Mouse (Mus musculus) limb, embryonic 15.5 days (tissue): ENCODE results near the gene Lyrm7. TPM values are rescaled to one million over a fixed set of nuclear protein-coding genes. Genes with fewer than 3 reads are reported as not detected.
"Not testable (repeated sequence)": the region's sequence is repeated elsewhere in the genome, so short reads cannot be mapped to it uniquely, and the experiment has no call there.

Source experiments
- ATAC-seq: fragments of 200-750 bp; cut with Nextera tagmentation; 2 replicates; pipeline ENCODE4 v1.8.0; 2017; ENCODE audit warnings: low read depth, moderate TSS enrichment; ENCODE audit not compliant: insufficient number of reproducible peaks, low FRiP score, low TSS enrichment
- H3K27ac ChIP-seq: fragments of 300-500 bp; sonication (generic); 2 replicates; pipeline ENCODE4 v1.5.1; 2015; ENCODE audit warnings: moderate library complexity, mild to moderate bottlenecking, inconsistent platforms
- H3K27me3 ChIP-seq: fragments of 300-500 bp; sonication (generic); 2 replicates; pipeline ENCODE4 v1.6.1; 2015; ENCODE audit warnings: inconsistent platforms
- H3K36me3 ChIP-seq: fragments of 300-500 bp; sonication (generic); 2 replicates; pipeline ENCODE4 v1.6.1; 2015; ENCODE audit warnings: inconsistent platforms
- H3K4me1 ChIP-seq: fragments of 300-500 bp; sonication (generic); 2 replicates; pipeline ENCODE4 v1.6.1; 2015; ENCODE audit warnings: inconsistent platforms
- H3K4me2 ChIP-seq: fragments of 300-500 bp; sonication (generic); 2 replicates; pipeline ENCODE4 v1.6.1; 2015; ENCODE audit warnings: mild to moderate bottlenecking, inconsistent platforms
- H3K4me3 ChIP-seq: fragments of 300-500 bp; sonication (generic); 2 replicates; pipeline ENCODE4 v1.5.1; 2015; ENCODE audit warnings: mild to moderate bottlenecking, inconsistent platforms
- H3K9ac ChIP-seq: fragments of 300-500 bp; sonication (generic); 2 replicates; pipeline ENCODE4 v1.6.1; 2015; ENCODE audit warnings: inconsistent platforms
- H3K9me3 ChIP-seq: fragments of 300-500 bp; sonication (generic); 2 replicates; pipeline ENCODE4 v1.6.1; 2016; ENCODE audit warnings: inconsistent platforms
- WGBS: fragments of 180-500 bp; shearing (Covaris S2); methylation state at CpG from one replicate; pipeline ENCODE4 v1.1.7; 2015; 5-methylcytosine and 5-hydroxymethylcytosine counted together
- polyA plus RNA-seq: library from polyadenylated mRNA; unstranded; fragments of >200 nt; fragmentation: Nextera tagmentation; extraction: Ambion mirVana; gene quantifications from 2 replicates; pipeline ENCODE4 v1.2.1, GENCODE M21; 2015

Lyrm7 gene
- polyA plus RNA-seq, 1 experiment from 2014 or later: 9.5 TPM

DNA sequence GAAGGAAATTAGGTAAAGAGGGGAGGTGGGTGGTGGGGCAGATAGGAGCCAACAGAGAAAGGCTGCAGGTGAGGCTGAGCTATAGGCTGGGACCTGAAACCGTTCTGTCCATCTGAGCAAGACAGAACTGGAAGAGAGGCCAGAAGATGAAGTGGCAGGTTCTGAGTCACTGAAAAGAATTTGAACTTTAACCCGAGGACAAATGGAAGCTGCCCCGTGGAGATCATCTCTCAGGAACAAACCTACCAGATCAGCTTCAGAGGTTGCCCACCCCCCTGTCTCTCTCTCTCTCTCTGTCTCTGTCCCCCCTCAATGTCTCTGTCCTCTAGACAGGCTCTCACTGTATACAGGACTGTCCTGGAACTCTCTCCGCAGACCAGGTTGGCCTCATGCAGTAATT lies 38.9 kb upstream of the Lyrm7 start:
- WGBS: 72% methylated on average over 4 of the region's 4 CpGs
- Histone ChIP-seq H3K4me3 (no peak overlapping the region), H3K4me1 (peaks cover 13% of the 10 kb centered on the region), H3K27ac (no peak overlapping the region), H3K4me2 (no peak overlapping the region), H3K9me3 (no peaks in the 10 kb centered on the region), H3K27me3 (0 out of 2 replicates have a peak, but pooled peaks cover 2% of the 10 kb centered on the region), H3K36me3 (no peaks in the 10 kb centered on the region), H3K9ac (no peak overlapping the region)
- no peak for ATAC-seq

DNA sequence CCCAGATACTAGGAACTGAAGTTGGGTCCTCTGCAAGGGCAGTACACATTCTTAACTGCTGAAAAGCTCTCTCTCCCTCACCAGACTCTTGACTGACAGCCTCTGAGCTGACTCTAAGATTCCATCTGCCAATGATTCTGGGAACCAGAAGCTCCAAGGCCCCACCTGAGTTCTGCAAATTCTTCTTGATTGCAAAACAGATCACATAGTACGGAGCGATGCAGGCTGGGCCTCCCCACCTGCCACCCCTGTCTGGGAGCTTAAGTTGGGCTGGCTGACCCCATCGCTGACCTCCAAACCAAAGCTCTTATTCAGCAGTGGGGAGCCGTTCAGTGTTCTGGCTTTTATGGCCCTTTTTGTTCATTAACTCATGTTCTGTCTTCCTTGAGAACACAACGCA lies 36.8 kb upstream of the Lyrm7 start:
- no peaks in the 10 kb centered on the region for H3K27me3 ChIP-seq
- H3K36me3 ChIP-seq: no peaks in the 10 kb centered on the region
- no peak for ATAC-seq
- 50% methylated on average over 5 of the region's 5 CpGs for WGBS
- no peak overlapping the region for H3K4me3 ChIP-seq
- no peak overlapping the region for H3K4me2 ChIP-seq
- H3K4me1 ChIP-seq: peaks cover 3% of the 10 kb centered on the region
- no peaks in the 10 kb centered on the region for H3K9me3 ChIP-seq
- no peak overlapping the region for H3K9ac ChIP-seq
- no peak overlapping the region for H3K27ac ChIP-seq

DNA sequence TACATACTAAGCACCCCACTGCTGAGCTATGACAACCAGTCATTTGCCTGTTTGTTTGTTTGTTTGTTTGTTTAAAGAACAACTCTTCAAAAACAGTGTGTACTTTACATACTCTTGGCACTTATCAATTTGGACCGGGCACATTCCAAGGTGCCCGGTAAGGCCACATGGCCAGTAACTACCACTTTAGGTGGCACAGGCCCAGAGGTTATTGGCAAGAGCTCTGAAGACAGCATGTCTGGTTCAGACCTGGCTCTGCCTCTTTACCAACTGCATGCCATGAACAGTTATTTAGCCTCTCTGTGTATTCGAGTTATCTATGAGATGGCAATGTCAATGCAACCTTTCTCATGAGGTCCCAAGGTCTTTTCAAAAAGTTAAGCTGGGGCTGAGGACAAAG lies 35.9 kb upstream of the Lyrm7 start:
- not testable (repeated sequence) for ATAC-seq, H3K9ac ChIP-seq, H3K27me3 ChIP-seq, H3K36me3 ChIP-seq, H3K9me3 ChIP-seq, H3K4me1 ChIP-seq, H3K27ac ChIP-seq, H3K4me2 ChIP-seq, H3K4me3 ChIP-seq
- WGBS: 87% methylated on average over 3 of the region's 3 CpGs

DNA sequence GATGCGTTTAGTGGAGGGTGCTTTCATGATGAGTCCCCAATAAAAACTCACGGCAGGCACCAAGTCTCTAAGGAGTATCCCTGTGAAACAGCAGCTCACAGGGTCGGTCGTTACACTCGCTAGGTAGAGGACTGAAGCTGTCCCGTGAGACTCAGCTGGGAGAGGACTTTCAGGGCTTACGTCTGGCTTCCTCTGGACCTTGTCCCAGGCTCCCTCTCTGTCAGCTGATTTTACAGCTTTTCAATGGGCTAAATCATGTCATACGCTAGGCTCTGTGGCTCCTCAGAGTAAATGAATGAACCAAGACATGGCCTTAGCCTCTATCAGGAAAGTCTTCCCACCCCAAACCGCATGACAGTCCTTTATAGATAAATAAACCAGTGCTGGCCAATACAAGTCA lies 33.9 kb upstream of the Lyrm7 start:
- Histone ChIP-seq H3K4me2 (no peak overlapping the region), H3K4me1 (no peaks in the 10 kb centered on the region), H3K9ac (no peak overlapping the region), H3K27ac (no peak overlapping the region), H3K4me3 (no peak overlapping the region), H3K9me3 (no peaks in the 10 kb centered on the region), H3K36me3 (no peaks in the 10 kb centered on the region), H3K27me3 (no peaks in the 10 kb centered on the region)
- 44% methylated on average over 9 of the region's 9 CpGs for WGBS
- no peak for ATAC-seq

DNA sequence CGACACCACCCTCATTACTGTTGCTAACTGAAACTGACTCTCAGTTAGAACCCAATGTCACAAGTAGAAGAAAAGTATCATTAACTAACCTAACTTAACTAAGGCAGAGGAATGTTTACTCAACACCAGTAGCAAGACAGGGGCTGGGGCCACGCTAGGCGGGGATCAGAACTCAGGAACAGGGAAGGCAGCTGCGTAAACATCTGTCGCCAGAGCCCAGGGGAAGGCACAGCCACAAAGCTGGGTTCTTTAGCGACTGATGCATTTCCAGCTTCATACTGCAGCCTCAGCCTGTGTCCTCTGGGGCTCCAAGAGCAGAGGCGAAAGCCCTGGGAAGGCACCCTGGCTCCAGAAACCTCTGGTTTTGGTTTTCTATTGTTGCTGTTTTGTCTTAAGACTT lies 31.4 kb upstream of the Lyrm7 start:
- Histone ChIP-seq H3K4me3 (no peak overlapping the region), H3K9ac (no peak overlapping the region)
- WGBS: 45% methylated on average over 7 of the region's 7 CpGs

DNA sequence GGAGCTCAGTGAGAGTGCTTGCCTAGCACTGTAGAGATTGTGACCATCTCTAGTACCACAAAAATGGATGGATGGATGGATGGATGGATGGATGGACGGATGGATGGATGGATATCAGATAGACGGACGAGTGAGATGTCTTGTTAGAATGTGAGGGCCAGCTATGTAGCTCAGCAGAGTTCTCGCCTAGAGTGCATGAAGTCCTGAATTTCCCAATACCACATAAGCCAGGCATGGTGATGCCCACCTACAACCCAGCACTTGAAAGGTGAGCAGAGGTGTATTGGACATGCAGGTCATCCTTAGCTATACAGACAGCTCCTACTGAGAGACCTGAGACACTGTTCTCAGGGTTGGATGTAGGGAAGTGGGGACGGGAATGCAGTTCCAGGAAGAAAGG lies 30.6 kb upstream of the Lyrm7 start:
- Histone ChIP-seq H3K4me1 (no peaks in the 10 kb centered on the region), H3K36me3 (no peaks in the 10 kb centered on the region), H3K9ac (no peak overlapping the region), H3K9me3 (no peaks in the 10 kb centered on the region), H3K27ac (no peak overlapping the region), H3K27me3 (no peaks in the 10 kb centered on the region), H3K4me2 (no peak overlapping the region), H3K4me3 (no peak overlapping the region)
- 87% methylated on average over 5 of the region's 5 CpGs for WGBS
- ATAC-seq: no peak

More for the DNA sequence above, 31.4 kb upstream of the Lyrm7 start:
- ATAC-seq: no peak
- Histone ChIP-seq H3K4me1 (no peaks in the 10 kb centered on the region), H3K4me2 (no peak overlapping the region), H3K9me3 (no peaks in the 10 kb centered on the region), H3K27me3 (no peaks in the 10 kb centered on the region), H3K36me3 (no peaks in the 10 kb centered on the region), H3K27ac (no peak overlapping the region)

DNA sequence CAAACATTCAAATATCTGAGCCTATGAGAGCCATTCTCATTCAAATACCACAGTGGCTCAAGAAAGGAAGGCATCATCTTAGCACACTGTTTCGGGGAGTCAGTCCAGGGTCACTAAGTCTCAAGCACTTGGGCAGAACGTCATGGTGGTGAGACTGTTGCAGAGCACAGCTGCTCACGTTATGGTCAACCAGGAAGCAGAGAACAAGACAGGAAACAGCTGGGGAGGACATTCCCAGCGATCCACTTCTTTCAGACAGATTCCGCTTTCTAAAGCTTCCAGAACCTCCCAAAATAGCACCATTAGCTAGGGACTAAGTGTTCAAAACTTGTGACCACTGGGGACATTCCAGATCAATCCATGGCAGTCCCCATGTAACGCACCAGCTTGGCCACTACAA lies 27.2 kb upstream of the Lyrm7 start:
- Histone ChIP-seq H3K9ac (no peak overlapping the region), H3K36me3 (no peaks in the 10 kb centered on the region), H3K27me3 (no peaks in the 10 kb centered on the region), H3K4me1 (peaks cover 7% of the 10 kb centered on the region), H3K4me2 (no peak overlapping the region), H3K9me3 (no peaks in the 10 kb centered on the region), H3K27ac (no peak overlapping the region), H3K4me3 (no peak overlapping the region)
- WGBS: 82% methylated on average over 6 of the region's 6 CpGs
- ATAC-seq: no peak

DNA sequence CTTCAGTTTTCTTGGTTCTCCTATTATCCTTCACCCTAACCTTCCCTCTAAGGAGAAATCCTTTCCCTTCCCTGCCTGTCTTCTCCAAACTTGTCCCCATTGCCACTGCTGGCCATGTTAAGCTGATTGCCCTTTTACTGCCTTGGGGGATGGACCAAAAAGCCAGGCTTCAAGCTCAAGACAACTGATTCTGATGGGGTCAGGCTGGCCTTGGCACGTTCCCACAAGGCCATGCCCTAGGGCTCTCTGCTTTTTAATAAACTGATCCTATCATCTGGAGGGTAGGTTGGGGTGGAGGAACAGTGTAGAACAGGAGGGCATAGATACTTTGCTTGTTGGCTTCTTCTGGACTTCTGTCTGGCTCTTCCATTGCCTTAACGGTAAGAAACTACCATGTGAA lies 24.7 kb upstream of the Lyrm7 start:
- no peaks in the 10 kb centered on the region for H3K27me3 ChIP-seq
- H3K36me3 ChIP-seq: no peaks in the 10 kb centered on the region
- H3K4me3 ChIP-seq: no peak overlapping the region
- ATAC-seq: no peak
- H3K4me2 ChIP-seq: no peak overlapping the region
- WGBS: 57% methylated on average over 2 of the region's 2 CpGs
- no peak overlapping the region for H3K9ac ChIP-seq
- no peaks in the 10 kb centered on the region for H3K9me3 ChIP-seq
- no peak overlapping the region; the same call in 1 of the 2 replicates for H3K27ac ChIP-seq
- H3K4me1 ChIP-seq: peaks cover 11% of the 10 kb centered on the region

DNA sequence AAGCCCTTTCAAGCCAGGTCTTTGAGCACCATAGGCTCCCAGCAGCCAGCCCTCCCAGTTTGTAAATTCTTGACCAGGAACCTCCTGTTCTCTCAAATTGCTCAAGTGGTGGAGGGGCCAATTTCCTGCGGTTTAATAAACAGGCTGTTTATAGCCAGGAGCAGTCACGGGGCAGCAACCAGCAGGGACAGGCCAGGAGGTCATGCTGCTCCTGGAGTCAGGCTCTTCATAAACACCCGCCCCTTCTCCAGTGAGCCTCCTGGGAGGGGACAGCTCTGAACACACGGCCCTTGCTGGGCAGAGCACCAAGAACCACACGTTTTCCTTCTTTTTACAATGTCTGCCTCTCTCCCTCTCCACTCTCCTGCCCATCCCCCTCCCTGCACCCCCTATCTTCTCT lies 24.2 kb upstream of the Lyrm7 start:
- WGBS: 4% methylated on average over 5 of the region's 5 CpGs
- H3K27me3 ChIP-seq: no peaks in the 10 kb centered on the region
- peaks cover 11% of the 10 kb centered on the region for H3K4me1 ChIP-seq
- H3K36me3 ChIP-seq: no peaks in the 10 kb centered on the region
- no peak for ATAC-seq
- no peak overlapping the region for H3K9ac ChIP-seq
- no peak overlapping the region for H3K4me2 ChIP-seq
- no peak overlapping the region; the same call in 1 of the 2 replicates for H3K27ac ChIP-seq
- no peak overlapping the region for H3K4me3 ChIP-seq
- no peaks in the 10 kb centered on the region for H3K9me3 ChIP-seq

DNA sequence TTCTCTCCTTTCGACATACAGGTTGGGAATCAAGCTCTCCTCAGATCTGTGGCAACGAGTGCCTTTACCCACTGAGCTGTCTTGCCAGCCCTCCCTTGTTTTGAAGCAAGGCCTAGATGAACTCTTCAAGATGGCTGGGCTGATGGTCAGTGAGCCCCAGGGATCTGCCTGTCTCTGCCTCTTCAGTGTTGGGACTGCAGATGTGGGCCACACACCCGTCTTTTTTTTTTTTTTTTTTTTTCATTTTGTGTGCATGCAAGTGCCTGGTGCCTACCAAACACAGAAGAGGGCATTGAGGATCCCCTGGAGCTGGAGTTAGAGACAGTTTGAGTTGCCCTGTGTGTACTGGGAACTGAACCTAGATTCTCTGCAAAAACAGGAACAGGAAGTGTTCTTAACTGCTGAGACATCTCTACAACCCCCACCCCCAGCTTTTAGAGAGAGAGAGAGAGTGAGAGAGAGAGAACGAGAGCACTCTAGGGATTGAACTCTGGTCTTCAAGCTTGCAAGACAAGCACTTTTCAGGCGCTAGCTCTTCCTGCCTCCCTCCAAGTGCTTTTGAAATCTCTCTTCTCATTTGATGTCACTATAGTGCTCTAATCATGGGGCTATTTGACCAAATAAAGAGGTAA lies 23.6 kb upstream of the Lyrm7 start:
- Histone ChIP-seq H3K4me1 (peaks cover 11% of the 10 kb centered on the region), H3K9ac (no peak overlapping the region), H3K36me3 (no peaks in the 10 kb centered on the region), H3K27ac (no peak overlapping the region), H3K4me3 (no peak overlapping the region), H3K27me3 (no peaks in the 10 kb centered on the region), H3K4me2 (no peak overlapping the region), H3K9me3 (no peaks in the 10 kb centered on the region)
- 74% methylated on average over 5 of the region's 5 CpGs for WGBS
- no peak for ATAC-seq

DNA sequence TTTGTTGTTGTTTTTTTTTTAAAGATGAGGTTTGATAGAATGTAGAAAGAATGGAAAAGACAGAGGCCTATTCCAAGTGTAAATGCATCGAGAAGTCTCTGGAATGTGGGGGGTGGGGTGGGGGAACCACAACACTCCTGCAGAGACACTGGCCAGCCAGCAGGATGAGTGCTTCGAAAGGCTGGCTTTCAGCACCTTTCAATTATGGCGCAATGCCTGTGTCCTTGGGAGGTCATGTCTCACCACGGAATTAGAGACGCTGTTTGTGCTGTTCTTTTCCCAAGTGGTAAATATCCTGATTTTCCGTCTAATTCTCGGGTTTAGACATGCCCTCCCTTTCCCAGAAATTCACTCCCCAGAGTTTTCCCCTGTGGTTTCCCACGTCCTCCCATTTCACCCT lies 22.0 kb upstream of the Lyrm7 start:
- Histone ChIP-seq H3K9me3 (no peaks in the 10 kb centered on the region), H3K27ac (no peak overlapping the region), H3K4me2 (no peak overlapping the region), H3K4me1 (peaks cover 11% of the 10 kb centered on the region), H3K36me3 (no peaks in the 10 kb centered on the region), H3K4me3 (no peak overlapping the region), H3K27me3 (no peaks in the 10 kb centered on the region), H3K9ac (no peak overlapping the region)
- 25% methylated on average over 8 of the region's 8 CpGs for WGBS
- no peak for ATAC-seq

DNA sequence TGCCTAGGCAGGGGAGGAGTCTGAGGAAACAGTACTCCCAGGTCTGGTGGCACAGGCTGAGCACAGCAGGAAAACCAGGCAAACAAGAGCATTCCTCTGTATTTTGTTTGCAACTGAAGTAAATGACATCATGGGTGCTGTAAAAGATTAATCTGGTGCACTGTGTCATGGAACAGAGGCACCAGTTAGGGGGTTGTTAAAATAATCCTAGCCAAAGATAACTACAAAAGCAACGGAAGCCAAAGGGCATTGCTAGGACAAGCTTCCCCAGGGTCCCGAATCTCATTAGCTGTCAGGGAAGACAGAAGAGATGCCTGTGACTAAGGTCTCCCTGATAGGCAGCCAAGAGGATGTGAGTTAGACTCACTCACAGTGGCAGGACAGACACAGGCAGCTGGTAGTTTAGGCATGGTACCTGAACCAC lies 20.3 kb upstream of the Lyrm7 start:
- WGBS: 12% methylated on average over 2 of the region's 2 CpGs
- Histone ChIP-seq H3K9ac (no peak overlapping the region), H3K4me3 (no peak overlapping the region), H3K4me1 (peaks cover 11% of the 10 kb centered on the region), H3K27ac (no peak overlapping the region), H3K27me3 (no peaks in the 10 kb centered on the region), H3K9me3 (no peaks in the 10 kb centered on the region), H3K36me3 (no peaks in the 10 kb centered on the region), H3K4me2 (no peak overlapping the region)
- ATAC-seq: no peak

DNA sequence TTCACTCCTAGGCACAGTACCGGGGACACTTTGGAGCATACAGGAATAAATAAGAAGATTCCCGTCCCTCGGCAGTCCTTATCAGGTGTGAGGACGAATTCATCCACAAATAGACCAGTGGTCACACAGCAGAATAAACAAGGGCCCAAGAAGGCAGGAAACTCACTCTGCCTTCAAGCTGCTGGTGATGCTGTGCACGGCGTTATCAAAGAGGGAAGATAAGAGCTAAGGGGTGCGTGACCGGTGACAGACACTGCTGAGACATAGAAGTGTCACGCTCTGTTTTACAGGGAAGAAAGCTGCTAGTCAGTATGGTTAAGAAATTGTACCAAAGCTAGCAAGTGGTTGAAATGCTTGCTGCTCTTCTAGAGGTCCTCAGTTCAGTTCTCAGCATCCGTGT lies 19.2 kb upstream of the Lyrm7 start:
- WGBS: 80% methylated on average over 10 of the region's 10 CpGs
- Histone ChIP-seq H3K9me3 (no peaks in the 10 kb centered on the region), H3K27me3 (no peaks in the 10 kb centered on the region), H3K4me1 (peaks cover 8% of the 10 kb centered on the region), H3K4me3 (no peak overlapping the region), H3K4me2 (no peak overlapping the region), H3K9ac (no peak overlapping the region), H3K36me3 (no peaks in the 10 kb centered on the region), H3K27ac (no peak overlapping the region)
- ATAC-seq: no peak
